Mouse (Mus musculus): ENCODE data around the gene Urod. TPM values are rescaled to one million over a fixed set of nuclear protein-coding genes. Genes with fewer than 3 reads are reported as not detected.

Gene Urod
- total RNA-seq, 2 experiments from 2014 or later = 92.0 to 98.7 TPM

DNA sequence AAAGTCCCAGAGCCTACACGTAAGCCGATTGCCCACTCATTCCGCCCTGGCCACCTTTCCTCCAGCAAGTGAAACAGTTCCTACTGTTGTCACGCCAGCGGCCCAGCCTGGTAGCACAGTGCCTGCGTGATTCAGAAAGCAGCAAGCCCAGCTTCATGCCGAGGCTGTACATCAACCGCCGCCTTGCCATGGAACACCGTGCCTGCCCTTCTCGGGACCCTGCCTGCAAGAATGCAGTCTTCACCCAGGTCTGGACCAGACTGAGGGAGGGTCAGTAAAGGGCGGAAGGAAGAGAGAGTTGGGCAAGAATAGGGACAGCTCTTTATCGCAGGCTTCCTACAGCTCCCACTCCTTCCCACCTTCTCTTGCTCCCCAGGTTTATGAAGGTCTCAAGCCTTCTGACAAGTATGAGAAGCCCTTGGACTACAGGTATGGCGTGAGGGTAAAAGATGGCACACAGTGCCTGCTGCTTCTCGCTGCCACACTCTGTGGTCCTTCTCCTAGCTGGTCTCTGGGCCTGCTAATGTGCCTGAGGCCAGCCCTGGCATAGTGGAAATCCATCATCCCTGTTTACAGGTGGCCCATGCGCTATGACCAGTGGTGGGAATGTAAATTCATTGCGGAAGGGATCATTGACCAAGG lies 5.4 kb upstream of the Urod start:
- intact Hi-C loops (cut with DNase I) = loop anchor here (5.0 kb wide), 1 partner anchor 98 kb away; the partner anchor contains the start of gene Ptch2
- DNase-seq = no peak

DNA sequence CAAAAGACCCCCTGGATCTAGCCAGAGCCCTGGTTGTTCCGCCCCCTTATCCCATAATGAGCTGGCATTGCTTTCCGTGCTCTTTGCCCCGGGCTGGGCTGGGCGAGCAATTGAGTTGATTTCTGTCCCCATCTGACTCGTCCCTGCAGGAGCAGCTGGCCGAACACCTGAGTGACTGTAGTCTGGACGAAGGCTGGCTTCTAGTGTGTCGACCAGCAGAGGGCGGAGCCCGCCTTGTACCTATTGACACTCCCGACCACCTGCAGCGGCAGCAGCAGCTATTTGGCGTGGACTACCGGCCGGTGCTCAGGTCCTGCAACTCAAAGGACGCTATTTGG lies 1.6 kb upstream of the Urod start:
- DNase-seq = peak; percentile 44 to 61
- intact Hi-C loops (cut with DNase I) = no loop called here

- intact Hi-C loops (cut with DNase I) = no loop called here
- DNase-seq = peak; percentile 71 to 72
Measured at GRCm38 (mm10) chr4:116995131-116995797, 1.1 kb upstream of the Urod start, which contains the start of gene Hectd3. Gene Hectd3, plus strand, starts transcription at chr4:116995317.

DNA sequence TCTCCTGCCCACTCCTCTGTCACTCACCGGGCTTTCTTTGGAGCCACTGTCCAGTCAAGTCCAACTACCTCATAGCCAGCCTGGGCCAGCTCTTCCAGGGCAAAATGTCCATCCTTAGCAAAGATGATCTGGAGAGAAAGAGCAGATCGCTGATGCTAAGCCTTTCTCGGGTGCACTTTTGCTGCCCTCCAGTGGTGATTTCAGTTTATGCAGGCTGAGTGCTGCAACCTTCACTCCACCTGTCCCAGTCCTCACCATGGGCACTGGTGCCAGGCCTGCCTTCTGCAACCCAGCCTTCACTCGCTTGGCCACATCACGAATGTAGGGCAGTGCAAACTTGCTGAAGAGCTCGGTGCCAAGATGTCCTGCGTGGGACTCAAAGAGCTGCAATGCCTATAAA lies 2.8 kb downstream of the Urod start:
- intact Hi-C loops (cut with DNase I) = loop anchor here (1.0 to 5.0 kb wide), 2 partner anchors 163 to 274 kb away; no protein-coding TSS in a partner anchor
- peak; percentile 83 to 91 for DNase-seq

GRCm38 (mm10) chr4:116989731-116990130 lies 4.5 kb downstream of the Urod start:
- DNase-seq = no peak
- intact Hi-C loops (cut with DNase I) = loop anchor here (5.0 kb wide), 2 partner anchors 112 to 272 kb away; partner anchors contain the start of gene Zswim5

DNA sequence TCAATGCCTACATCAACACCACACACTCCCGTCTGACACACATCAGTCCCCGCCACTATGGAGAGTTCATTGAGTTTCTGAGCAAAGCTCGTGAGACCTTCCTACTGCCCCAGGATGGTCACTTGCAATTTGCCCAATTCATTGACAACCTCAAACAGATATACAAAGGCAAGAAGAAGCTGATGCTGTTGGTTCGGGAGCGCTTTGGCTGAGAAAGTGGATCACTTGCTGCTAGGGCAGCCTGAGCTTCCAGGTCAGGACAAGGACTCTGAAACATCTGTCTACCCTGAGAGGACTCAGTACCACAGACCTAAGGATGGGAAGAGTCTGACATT lies 7.1 kb downstream of the Urod start:
- DNase-seq = no peak
- intact Hi-C loops (cut with DNase I) = loop anchor here (5.0 kb wide), 1 partner anchor 110 kb away; the partner anchor contains the start of gene Zswim5

DNA sequence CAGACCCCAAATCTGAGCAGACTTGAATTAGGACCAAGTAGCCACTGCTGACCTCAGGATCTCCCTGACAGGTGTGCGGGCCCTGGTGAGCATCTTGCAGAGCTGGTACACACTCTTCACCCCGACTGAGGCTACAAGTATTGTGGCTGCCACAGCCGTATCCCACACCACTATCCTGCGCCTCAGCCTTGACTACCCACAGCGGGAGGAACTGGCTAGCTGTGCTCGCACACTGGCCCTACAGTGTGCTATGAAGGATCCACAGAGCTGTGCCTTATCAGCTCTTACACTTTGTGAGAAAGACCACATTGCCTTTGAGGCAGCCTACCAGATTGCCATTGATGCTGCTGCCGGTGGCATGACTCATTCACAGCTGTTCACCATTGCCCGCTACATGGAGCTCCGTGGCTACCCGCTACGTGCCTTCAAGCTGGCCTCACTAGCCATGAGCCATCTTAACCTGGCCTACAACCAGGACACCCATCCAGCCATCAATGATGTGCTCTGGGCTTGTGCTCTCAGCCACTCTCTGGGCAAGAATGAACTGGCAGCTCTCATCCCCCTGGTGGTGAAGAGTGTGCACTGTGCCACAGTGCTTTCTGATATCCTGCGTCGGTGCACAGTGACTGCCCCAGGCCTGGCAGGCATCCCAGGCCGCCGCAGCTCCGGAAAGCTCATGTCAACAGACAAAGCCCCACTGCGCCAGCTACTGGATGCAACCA lies 7.7 kb downstream of the Urod start:
- intact Hi-C loops (cut with DNase I) = loop anchor here (5.0 kb wide), 1 partner anchor 109 kb away; the partner anchor contains the start of gene Zswim5
- peak; percentile 75 to 81 for DNase-seq

DNA sequence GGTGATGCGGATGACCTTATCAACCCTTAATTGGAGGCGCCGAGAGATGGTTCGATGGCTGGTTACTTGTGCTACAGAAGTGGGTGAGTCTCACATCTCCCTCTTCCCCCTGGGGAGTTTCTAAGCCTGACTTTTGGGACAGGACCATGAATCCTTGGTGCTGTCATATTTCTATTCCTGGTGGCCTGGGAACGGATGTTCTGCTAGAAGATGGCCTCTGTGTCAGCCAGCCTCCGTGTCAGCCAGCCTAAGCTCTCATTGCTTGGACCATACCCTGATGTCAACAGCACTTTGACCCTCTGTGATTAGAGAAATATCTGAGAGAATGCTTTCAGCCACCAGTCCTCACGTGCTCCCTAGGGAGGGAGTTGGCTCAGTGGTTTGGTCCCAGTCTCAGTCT lies 8.5 kb downstream of the Urod start:
- DNase-seq = no peak
- intact Hi-C loops (cut with DNase I) = loop anchor here (5.0 kb wide), 1 partner anchor 108 kb away; the partner anchor contains the start of gene Zswim5

DNA sequence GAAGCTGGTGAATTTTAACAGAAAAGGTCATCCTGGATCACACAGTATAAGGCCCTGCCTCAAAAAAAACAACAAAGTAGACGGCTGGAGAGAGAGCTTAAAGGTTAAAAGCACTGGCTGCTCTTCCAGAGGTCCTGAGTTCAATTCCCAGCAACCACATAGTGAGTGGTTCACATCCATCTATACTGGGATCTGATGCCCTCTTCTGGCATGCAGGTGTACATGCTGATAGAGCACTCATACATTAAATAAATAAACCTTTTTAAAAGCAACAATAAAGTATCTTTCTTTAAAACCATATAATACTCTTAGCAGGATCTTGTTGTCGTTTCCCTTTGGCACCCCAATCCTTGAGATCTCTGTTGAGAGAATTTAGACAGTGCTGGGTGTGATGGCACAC lies 17.7 kb downstream of the Urod start:
- intact Hi-C loops (cut with DNase I) = no loop called here
- DNase-seq = no peak

- no peak for DNase-seq
- intact Hi-C loops (cut with DNase I) = no loop called here
Measured at GRCm38 (mm10) chr4:116954951-116955350, 39.3 kb downstream of the Urod start.

GRCm38 (mm10) chr4:116951642-116952041 lies 42.6 kb downstream of the Urod start:
- intact Hi-C loops (cut with DNase I) = no loop called here
- DNase-seq = no peak

DNA sequence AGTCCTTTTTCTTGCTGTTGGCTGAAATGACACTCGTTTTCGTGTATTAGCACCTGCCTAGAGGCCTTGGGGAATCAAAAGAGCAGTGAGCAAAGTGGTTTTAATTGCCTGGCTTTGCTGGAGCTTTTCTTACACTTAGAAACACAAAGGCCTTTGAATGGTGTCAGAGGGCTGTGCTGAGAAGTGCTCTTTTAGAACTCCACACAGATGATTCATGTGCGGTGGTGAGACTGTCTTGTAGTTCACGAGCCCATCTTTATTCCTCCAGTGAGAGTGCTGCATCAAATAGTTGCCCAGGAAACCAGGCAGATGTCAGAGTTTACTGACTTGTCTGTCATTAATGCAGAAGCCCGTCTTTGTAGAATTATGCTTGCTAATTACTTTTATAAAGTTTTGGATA lies 50.2 kb downstream of the Urod start:
- intact Hi-C loops (cut with DNase I) = no loop called here
- DNase-seq = no peak

DNA sequence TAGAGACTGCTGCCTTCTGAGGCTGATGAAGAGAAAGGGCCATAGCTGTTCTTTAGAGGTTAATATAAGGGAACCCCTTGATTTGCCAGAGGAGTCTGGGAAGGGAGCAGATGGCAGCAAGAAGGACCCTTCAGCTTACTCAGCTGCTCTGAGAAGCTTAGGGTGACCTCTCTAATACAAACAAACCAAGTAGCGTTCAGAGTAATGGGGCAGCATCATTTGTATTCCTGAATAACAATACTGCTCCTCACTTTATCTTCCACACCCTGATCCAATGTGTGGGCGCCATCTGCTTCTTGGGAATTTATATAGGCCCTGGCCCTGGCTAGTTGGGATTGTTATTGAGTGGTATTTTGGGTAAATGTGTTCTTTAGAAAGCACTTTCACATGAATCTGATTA lies 51.5 kb downstream of the Urod start:
- DNase-seq = no peak
- intact Hi-C loops (cut with DNase I) = no loop called here

Other genes starting within 250 kb of the Urod start
- gene Toe1, start 186.8 kb downstream of the Urod start, total RNA-seq (2021) = 10 to 100 TPM; 13.2 to 13.6 TPM
- 1 to 10 TPM; 1.7 to 1.9 TPM for gene Mutyh, start 186.7 kb downstream of the Urod start, total RNA-seq (2021)
- gene Hpdl, start 172.7 kb downstream of the Urod start, total RNA-seq (2021) = 1 to 10 TPM; 3.5 to 3.8 TPM
- gene Zswim5, start 117.0 kb downstream of the Urod start, total RNA-seq (2021) = 1 to 10 TPM; 1.5 to 1.6 TPM
- gene Hectd3, start 904 bp upstream of the Urod start, total RNA-seq (2021) = 10 to 100 TPM; 13.9 to 14.9 TPM
- gene Eif2b3, start 25.0 kb upstream of the Urod start, total RNA-seq (2021) = 10 to 100 TPM; 19.2 to 20.3 TPM
- gene Ptch2, start 101.7 kb upstream of the Urod start, total RNA-seq (2021) = 1 to 10 TPM; 3.6 to 4.3 TPM
- gene Btbd19, start 131.3 kb upstream of the Urod start, total RNA-seq (2021) = 1 to 10 TPM; 5.1 to 6.4 TPM
- gene Tctex1d4, start 132.4 kb upstream of the Urod start, total RNA-seq (2021) = under 1 TPM in 1 of 2 experiments, not detected in 1; 0.31 TPM
- gene Plk3, start 139.6 kb upstream of the Urod start, total RNA-seq (2021) = 1 to 10 TPM; 3.7 to 4.3 TPM
- gene Rps8, start 161.8 kb upstream of the Urod start, total RNA-seq (2021) = 100 to 1,000 TPM; 803 to 807 TPM
- gene Kif2c, start 188.2 kb upstream of the Urod start, total RNA-seq (2021) = 1 to 10 TPM; 5.2 to 8.0 TPM